Mouse (Mus musculus) CH12.LX (cell line): ENCODE measurements around the gene Ccdc62. TPM values are rescaled to one million over a fixed set of nuclear protein-coding genes. Genes with fewer than 3 reads are reported as not detected.

Source experiments
- DNase-seq: peaks from one replicate; pipeline ENCODE4 v3.0.0-alpha.2; 2013; ENCODE audit errors: extremely low read depth
- H3K27ac ChIP-seq: 2 replicates; pipeline ENCODE4 v1.5.1; 2012; ENCODE audit warnings: low read depth, mild to moderate bottlenecking, control low read depth, moderate library complexity; ENCODE audit not compliant: insufficient read depth
- H3K27me3 ChIP-seq: replicated peaks from 2 replicates; pipeline ENCODE3; 2012; ENCODE audit warnings: inconsistent platforms
- H3K36me3 ChIP-seq, 2 experiments: replicated peaks in 1 of 2; 2 replicates each; pipeline versions ENCODE3 to v1.6.1; 2012; ENCODE audit warnings: inconsistent platforms in 1 of 2, low read length in 1 of 2, mild to moderate bottlenecking in 1 of 2, mixed read lengths in 1 of 2, moderate library complexity in 1 of 2; ENCODE audit not compliant: control insufficient read depth in 1 of 2, insufficient read depth in 1 of 2
- H3K4me1 ChIP-seq, 2 experiments: 2 replicates each; pipeline ENCODE4 v1.6.1; 2012; ENCODE audit warnings: inconsistent platforms in 1 of 2, moderate library complexity in 1 of 2; ENCODE audit not compliant: insufficient read depth in 2 of 2, control insufficient read depth in 1 of 2
- H3K4me2 ChIP-seq: 2 replicates; pipeline ENCODE4 v1.6.1; 2012; ENCODE audit warnings: low read depth, mild to moderate bottlenecking, control low read depth; ENCODE audit not compliant: poor library complexity, insufficient read depth, severe bottlenecking
- H3K4me3 ChIP-seq, 3 experiments: fragments of 150-350 bp in 1 of 3; sonication (generic) in 1 of 3; replicated peaks in 1 of 3; 2 replicates each; pipeline versions ENCODE3 to v1.5.1; 2011 to 2012; ENCODE audit warnings: low read depth in 2 of 3, low read length in 2 of 3, mild to moderate bottlenecking in 2 of 3, moderate library complexity in 2 of 3, control low read depth in 1 of 3, improper control_type of control experiment in 1 of 3, inconsistent platforms in 1 of 3, mixed read lengths in 1 of 3; ENCODE audit not compliant: poor library complexity in 1 of 3
- H3K79me2 ChIP-seq: replicated peaks from 2 replicates; pipeline ENCODE4 v1.6.1; 2012; ENCODE audit warnings: mild to moderate bottlenecking, moderate library complexity; ENCODE audit not compliant: control insufficient read depth, poor library complexity, insufficient read depth, severe bottlenecking; ENCODE audit errors: extremely low read depth
- H3K9ac ChIP-seq: 2 replicates; pipeline ENCODE4 v1.6.1; 2012; ENCODE audit warnings: low read depth, mild to moderate bottlenecking, control low read depth, moderate library complexity; ENCODE audit not compliant: insufficient read depth
- H3K9me3 ChIP-seq: replicated peaks from 2 replicates; pipeline ENCODE3; 2012; ENCODE audit warnings: low read length, inconsistent platforms, mixed read lengths
- BHLHE40 ChIP-seq: IDR thresholded peaks from 2 replicates; pipeline ENCODE4 v1.6.1; 2011; ENCODE audit warnings: mild to moderate bottlenecking, low read depth, low read length, improper control_type of control experiment
- CHD1 ChIP-seq: IDR thresholded peaks from 2 replicates; pipeline ENCODE4 v1.6.1; 2012; ENCODE audit warnings: low read depth, low read length, improper control_type of control experiment, inconsistent platforms
- CHD2 ChIP-seq: IDR thresholded peaks from 2 replicates; pipeline ENCODE4 v1.6.1; 2011; ENCODE audit warnings: low read length, improper control_type of control experiment
- CTCF ChIP-seq, 2 experiments: IDR thresholded peaks in 1 of 2; conservative IDR thresholded peaks in 1 of 2; 2 replicates each; pipeline ENCODE4 v1.5.1; 2011 to 2012; ENCODE audit warnings: low read depth in 2 of 2, low read length in 2 of 2, improper control_type of control experiment in 1 of 2, inconsistent platforms in 1 of 2, mild to moderate bottlenecking in 1 of 2, moderate library complexity in 1 of 2
- E2F4 ChIP-seq: IDR thresholded peaks from 2 replicates; pipeline ENCODE4 v1.6.1; 2011; ENCODE audit warnings: low read depth, low read length, improper control_type of control experiment; ENCODE audit not compliant: insufficient replicate concordance
- ELF1 ChIP-seq: IDR thresholded peaks from 2 replicates; pipeline ENCODE4 v1.6.1; 2014; ENCODE audit warnings: low read depth, mild to moderate bottlenecking, inconsistent platforms, low read length, improper control_type of control experiment
- EP300 ChIP-seq: IDR thresholded peaks from 2 replicates; pipeline ENCODE4 v1.6.1; 2011; ENCODE audit warnings: low read length, improper control_type of control experiment
- ETS1 ChIP-seq: conservative IDR thresholded peaks from 2 replicates; pipeline ENCODE4 v1.6.1; 2012; ENCODE audit warnings: low read depth, mild to moderate bottlenecking, inconsistent platforms, low read length, improper control_type of control experiment, moderate library complexity
- GABPA ChIP-seq: IDR thresholded peaks from 2 replicates; pipeline ENCODE4 v1.6.1; 2012; ENCODE audit warnings: low read depth, low read length, improper control_type of control experiment, inconsistent platforms; ENCODE audit not compliant: insufficient replicate concordance
- HCFC1 ChIP-seq: IDR thresholded peaks from 2 replicates; pipeline ENCODE4 v1.6.1; 2012; ENCODE audit warnings: low read depth, mild to moderate bottlenecking, inconsistent platforms, low read length, improper control_type of control experiment
- IRF4 ChIP-seq: IDR thresholded peaks from 2 replicates; pipeline ENCODE4 v1.6.1; 2014; ENCODE audit warnings: low read depth, mild to moderate bottlenecking, inconsistent platforms, low read length, improper control_type of control experiment
- JUN ChIP-seq: IDR thresholded peaks from 2 replicates; pipeline ENCODE4 v1.6.1; 2011; ENCODE audit warnings: low read depth, mild to moderate bottlenecking, low read length, improper control_type of control experiment, moderate library complexity; ENCODE audit not compliant: insufficient read depth
- JUND ChIP-seq: conservative IDR thresholded peaks from 2 replicates; pipeline ENCODE4 v1.6.1; 2011; ENCODE audit warnings: low read depth, low read length, improper control_type of control experiment
- KAT2A ChIP-seq: IDR thresholded peaks from 2 replicates; pipeline ENCODE4 v1.6.1; 2012; ENCODE audit warnings: low read length, improper control_type of control experiment, inconsistent platforms; ENCODE audit not compliant: insufficient replicate concordance
- MAFK ChIP-seq: IDR thresholded peaks from 2 replicates; pipeline ENCODE4 v1.6.1; 2011; ENCODE audit warnings: low read length, improper control_type of control experiment; ENCODE audit not compliant: insufficient replicate concordance
- MAX ChIP-seq: IDR thresholded peaks from 2 replicates; pipeline ENCODE4 v1.6.1; 2011; ENCODE audit warnings: low read length, improper control_type of control experiment
- MAZ ChIP-seq: IDR thresholded peaks from 2 replicates; pipeline ENCODE4 v1.6.1; 2012; ENCODE audit warnings: low read depth, mild to moderate bottlenecking, inconsistent platforms, low read length, improper control_type of control experiment, moderate library complexity
- MEF2A ChIP-seq: IDR thresholded peaks from 2 replicates; pipeline ENCODE4 v1.6.1; 2014; ENCODE audit warnings: low read depth, mild to moderate bottlenecking, inconsistent platforms, low read length, improper control_type of control experiment, borderline replicate concordance
- MXI1 ChIP-seq: IDR thresholded peaks from 2 replicates; pipeline ENCODE4 v1.6.1; 2011; ENCODE audit warnings: mild to moderate bottlenecking, low read depth, low read length, improper control_type of control experiment
- MYC ChIP-seq: IDR thresholded peaks from 2 replicates; pipeline ENCODE4 v1.6.1; 2011; ENCODE audit warnings: low read depth, mild to moderate bottlenecking, improper control_type of control experiment, low read length
- NELFE ChIP-seq: IDR thresholded peaks from 2 replicates; pipeline ENCODE4 v1.6.1; 2011; ENCODE audit warnings: low read depth, low read length, improper control_type of control experiment
- NRF1 ChIP-seq: IDR thresholded peaks from 2 replicates; pipeline ENCODE4 v1.6.1; 2014; ENCODE audit warnings: low read depth, mild to moderate bottlenecking, inconsistent platforms, low read length, improper control_type of control experiment, moderate library complexity
- PAX5 ChIP-seq: IDR thresholded peaks from 2 replicates; pipeline ENCODE4 v1.6.1; 2012; ENCODE audit warnings: low read length, inconsistent platforms, mixed read lengths
- POLR2A ChIP-seq: IDR thresholded peaks from 2 replicates; pipeline ENCODE4 v1.6.1; 2011; ENCODE audit warnings: low read depth, mild to moderate bottlenecking, improper control_type of control experiment, low read length
- POLR2AphosphoS2 ChIP-seq: IDR thresholded peaks from 2 replicates; pipeline ENCODE4 v1.6.1; 2011; ENCODE audit warnings: low read depth, low read length, improper control_type of control experiment
- RAD21 ChIP-seq: IDR thresholded peaks from 2 replicates; pipeline ENCODE4 v1.6.1; 2011; ENCODE audit warnings: low read depth, mild to moderate bottlenecking, low read length, improper control_type of control experiment, moderate library complexity
- RCOR1 ChIP-seq: conservative IDR thresholded peaks from 2 replicates; pipeline ENCODE4 v1.6.1; 2012; ENCODE audit warnings: low read depth, mild to moderate bottlenecking, inconsistent platforms, low read length, improper control_type of control experiment
- SIN3A ChIP-seq: IDR thresholded peaks from 2 replicates; pipeline ENCODE4 v1.6.1; 2012; ENCODE audit warnings: low read length, improper control_type of control experiment, inconsistent platforms
- SMC3 ChIP-seq: IDR thresholded peaks from 2 replicates; pipeline ENCODE4 v1.6.1; 2011; ENCODE audit warnings: low read depth, low read length, improper control_type of control experiment
- TBP ChIP-seq: conservative IDR thresholded peaks from 2 replicates; pipeline ENCODE4 v1.6.1; 2011; ENCODE audit warnings: low read depth, low read length, improper control_type of control experiment
- TCF12 ChIP-seq: IDR thresholded peaks from 2 replicates; pipeline ENCODE4 v1.6.1; 2014; ENCODE audit warnings: low read depth, mild to moderate bottlenecking, inconsistent platforms, low read length, improper control_type of control experiment
- UBTF ChIP-seq: IDR thresholded peaks from 2 replicates; pipeline ENCODE4 v1.6.1; 2012; ENCODE audit warnings: low read depth, mild to moderate bottlenecking, inconsistent platforms, low read length, improper control_type of control experiment, moderate library complexity
- USF1 ChIP-seq: IDR thresholded peaks from 2 replicates; pipeline ENCODE4 v1.6.1; 2014; ENCODE audit warnings: low read depth, mild to moderate bottlenecking, inconsistent platforms, low read length, improper control_type of control experiment
- USF2 ChIP-seq: conservative IDR thresholded peaks from 2 replicates; pipeline ENCODE4 v1.6.1; 2011; ENCODE audit warnings: low read depth, low read length, improper control_type of control experiment
- ZC3H11A ChIP-seq: IDR thresholded peaks from 2 replicates; pipeline ENCODE4 v1.6.1; 2012; ENCODE audit warnings: low read depth, mild to moderate bottlenecking, inconsistent platforms, low read length, improper control_type of control experiment
- ZKSCAN1 ChIP-seq: IDR thresholded peaks from 2 replicates; pipeline ENCODE4 v1.6.1; 2012; ENCODE audit warnings: low read depth, inconsistent platforms, low read length, improper control_type of control experiment, borderline replicate concordance
- ZMIZ1 ChIP-seq: IDR thresholded peaks from 2 replicates; pipeline ENCODE4 v1.6.1; 2012; ENCODE audit warnings: low read depth, mild to moderate bottlenecking, inconsistent platforms, low read length, improper control_type of control experiment
- ZNF384 ChIP-seq: IDR thresholded peaks from 2 replicates; pipeline ENCODE4 v1.6.1; 2012; ENCODE audit warnings: low read depth, low read length, improper control_type of control experiment, inconsistent platforms
- dilution Hi-C: fragments of 300-500 bp; cut with MboI; formaldehyde crosslinking; loops from 2 replicates; pipeline ENCODE4 v1.14.3; 2020; ENCODE audit warnings: low sequenced_read_pairs; ENCODE audit not compliant: extremely low pct_unique_long_range_greater_than_20kb, extremely low pct_ligation_motif_present
- in situ Hi-C: fragments of 300-500 bp; cut with MboI; formaldehyde crosslinking; loops from 3 replicates; pipeline ENCODE4 v1.14.3; 2019; ENCODE audit warnings: low sequenced_read_pairs, low pct_ligation_motif_present, low pct_unique_long_range_greater_than_20kb, mixed read lengths
- polyA plus RNA-seq: library from polyadenylated mRNA; unstranded; fragments of >175 nt; gene quantifications from 2 replicates; pipeline ENCODE4 v1.2.1, GENCODE M21; 2012; ENCODE audit warnings: low read depth; ENCODE audit not compliant: insufficient read length
- total RNA-seq, 2 experiments: library from RNA; depleted of rRNA; stranded (reverse); fragments of 300-350 nt in 1 of 2; fragments of >200 nt in 1 of 2; gene quantifications; 2 replicates each; pipeline ENCODE4 v1.2.3; 2012 to 2014

The Ccdc62 gene
- total and polyA plus RNA-seq, 3 experiments, result 1.6 to 5.3 (median 2.0) TPM

DNA sequence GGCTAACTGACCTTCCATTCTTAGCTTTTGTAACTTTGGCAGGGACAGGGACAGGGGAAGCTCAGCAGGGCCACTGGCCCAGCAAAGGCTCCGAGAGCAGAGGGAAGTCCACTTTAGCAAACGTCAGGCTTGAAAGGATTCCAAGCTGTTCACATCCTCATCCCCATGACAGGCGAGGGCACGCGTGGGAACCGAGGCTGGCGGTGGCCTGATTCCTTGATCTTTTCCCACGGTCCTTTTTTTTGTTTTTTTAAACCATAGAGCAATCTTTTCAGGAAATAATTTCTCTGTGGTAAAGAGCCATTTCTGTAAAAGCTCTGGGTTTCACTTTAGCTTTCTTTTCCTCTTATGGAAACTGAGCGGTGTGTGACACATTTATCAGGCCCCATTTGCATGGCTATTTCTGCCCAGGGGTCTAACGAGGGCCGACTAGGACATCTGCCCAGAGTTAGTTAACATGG is 84.3 kb downstream of the Ccdc62 start:
- Histone ChIP-seq H3K36me3 (peaks cover 6 to 36% of the 10 kb centered on the region in 2 experiments), H3K9me3 (no peaks in the 10 kb centered on the region), H3K4me3 (peak overlapping the region; percentile 6 to 37 (median 29)), H3K9ac (peak overlapping the region; percentile 41), H3K4me1 (peaks cover 49 to 93% of the 10 kb centered on the region in 2 experiments), H3K27me3 (no peaks in the 10 kb centered on the region), H3K27ac (peak overlapping the region; percentile 95), H3K4me2 (peak overlapping the region; percentile 90), H3K79me2 (peaks cover 12% of the 10 kb centered on the region)
- TF ChIP-seq NRF1 (no peak), MAZ (no peak), NELFE (no peak), POLR2A (no peak), ZC3H11A (no peak), KAT2A (no peak), SIN3A (peak; percentile 90), ZNF384 (peak; percentile 89), TBP (peak; percentile 61; the same call in 1 of the 2 replicates), UBTF (no peak), MYC (no peak), MAX (no peak; the same call in 1 of the 2 replicates), EP300 (peak; percentile 95), CHD1 (no peak), E2F4 (no peak), MXI1 (no peak; the same call in 1 of the 2 replicates), TCF12 (peak; percentile 89), ELF1 (no peak), PAX5 (no peak), MEF2A (peak; percentile 100), ETS1 (peak; percentile 95), HCFC1 (peak; percentile 20; the same call in 1 of the 2 replicates), JUND (peak; percentile 76; the same call in 1 of the 2 replicates), ZMIZ1 (no peak), USF2 (no peak), IRF4 (peak; percentile 95), GABPA (no peak), ZKSCAN1 (no peak), POLR2AphosphoS2 (no peak), MAFK (peak; percentile 86), JUN (peak; percentile 73), CTCF (conservative IDR thresholded peaks at IDR 0.05 in 1 of 2, IDR thresholded peaks at IDR 0.05 in 1 of 2; ENCODE audit: low read depth in 2 of 2, low read length in 2 of 2) (no peak), RAD21 (no peak; the same call in 1 of the 2 replicates), USF1 (no peak), BHLHE40 (peak; percentile 91), CHD2 (no peak), RCOR1 (peak; percentile 80; the same call in 1 of the 2 replicates), SMC3 (no peak)
- in situ Hi-C loops (no loop called here), dilution Hi-C loops (no loop called here)
- DNase-seq, result peak; percentile 69
